Mouse (Mus musculus): ENCODE results near the gene Akt1s1. TPM values are rescaled to one million over a fixed set of nuclear protein-coding genes. Genes with fewer than 3 reads are reported as not detected.
A peak's percentile ranks its signal among the peaks of the same experiment; 100 is the strongest.

Akt1s1 gene
- polyA plus RNA-seq, 1 experiment from 2014 or later, result 88.2 TPM

GRCm38 (mm10) chr7:44849416-44850111 is 773 bp downstream of the Akt1s1 start:
- peak overlapping the region; percentile 97 for H3K27ac ChIP-seq
- ATAC-seq, result peak; percentile 78
- H3K9ac ChIP-seq (replicated peaks), result peak overlapping the region; percentile 86
- peak overlapping the region; percentile 89 for H3K4me2 ChIP-seq (replicated peaks)
- peak overlapping the region; percentile 75 for H3K4me3 ChIP-seq (replicated peaks)
- under 1% methylated on average over 41 of the region's 41 CpGs for WGBS
- peaks cover 40% of the 10 kb centered on the region for H3K36me3 ChIP-seq
- H3K9me3 ChIP-seq, result no peaks in the 10 kb centered on the region
- H3K4me1 ChIP-seq (replicated peaks), result peaks cover 51% of the 10 kb centered on the region
- no peaks in the 10 kb centered on the region for H3K27me3 ChIP-seq

GRCm38 (mm10) chr7:44850146-44850545 is 1.4 kb downstream of the Akt1s1 start:
- H3K36me3 ChIP-seq, result peaks cover 34% of the 10 kb centered on the region
- under 1% methylated on average over 33 of the region's 33 CpGs for WGBS
- no peaks in the 10 kb centered on the region for H3K9me3 ChIP-seq
- no peaks in the 10 kb centered on the region for H3K27me3 ChIP-seq
- H3K4me3 ChIP-seq (replicated peaks), result peak overlapping the region; percentile 75
- peak; percentile 41 for ATAC-seq
- peak overlapping the region; percentile 86 for H3K9ac ChIP-seq (replicated peaks)
- peaks cover 57% of the 10 kb centered on the region for H3K4me1 ChIP-seq (replicated peaks)
- H3K4me2 ChIP-seq (replicated peaks), result peak overlapping the region; percentile 89
- peak overlapping the region; percentile 97 for H3K27ac ChIP-seq

GRCm38 (mm10) chr7:44850789-44851624 is 2.2 kb downstream of the Akt1s1 start:
- peak overlapping the region; percentile 86 for H3K9ac ChIP-seq (replicated peaks)
- H3K36me3 ChIP-seq, result peaks cover 25% of the 10 kb centered on the region
- peak overlapping the region; percentile 89 for H3K4me2 ChIP-seq (replicated peaks)
- no peaks in the 10 kb centered on the region for H3K9me3 ChIP-seq
- H3K4me3 ChIP-seq (replicated peaks), result peak overlapping the region; percentile 75
- no peak for ATAC-seq
- 83% methylated on average over 8 of the region's 8 CpGs for WGBS
- H3K27me3 ChIP-seq, result no peaks in the 10 kb centered on the region
- H3K27ac ChIP-seq, result peak overlapping the region; percentile 97
- peaks cover 65% of the 10 kb centered on the region for H3K4me1 ChIP-seq (replicated peaks)

GRCm38 (mm10) chr7:44851625-44852234 is 2.9 kb downstream of the Akt1s1 start:
- no peak for ATAC-seq
- 95% methylated on average over 12 of the region's 12 CpGs for whole genome bisulfite sequencing
- H3K27me3 ChIP-seq, result no peaks in the 10 kb centered on the region
- H3K4me3 ChIP-seq (replicated peaks), result peak overlapping the region; percentile 75; the same call in 1 of the 2 replicates
- no peak overlapping the region for H3K9ac ChIP-seq (replicated peaks)
- H3K27ac ChIP-seq, result no peak overlapping the region
- peaks cover 72% of the 10 kb centered on the region for H3K4me1 ChIP-seq (replicated peaks)
- peak overlapping the region; percentile 89; the same call in 1 of the 2 replicates for H3K4me2 ChIP-seq (replicated peaks)
- H3K36me3 ChIP-seq, result peaks cover 18% of the 10 kb centered on the region
- no peaks in the 10 kb centered on the region for H3K9me3 ChIP-seq

- H3K4me1 ChIP-seq (replicated peaks), result peaks cover 68% of the 10 kb centered on the region
- H3K27me3 ChIP-seq, result no peaks in the 10 kb centered on the region
- H3K9ac ChIP-seq (replicated peaks), result no peak overlapping the region
- 89% methylated on average over 36 of the region's 36 CpGs for WGBS
- ATAC-seq, result no peak
- no peak overlapping the region for H3K4me3 ChIP-seq (replicated peaks)
- H3K36me3 ChIP-seq, result peaks cover 16% of the 10 kb centered on the region
- H3K4me2 ChIP-seq (replicated peaks), result no peak overlapping the region
- no peak overlapping the region for H3K27ac ChIP-seq
- H3K9me3 ChIP-seq, result no peaks in the 10 kb centered on the region
Measured at GRCm38 (mm10) chr7:44852259-44853027, 3.7 kb downstream of the Akt1s1 start.

- Histone ChIP-seq H3K4me3 (replicated peaks) (no peak overlapping the region), H3K27me3 (no peaks in the 10 kb centered on the region), H3K27ac (no peak overlapping the region), H3K4me2 (replicated peaks) (no peak overlapping the region), H3K4me1 (replicated peaks) (peaks cover 67% of the 10 kb centered on the region), H3K9ac (replicated peaks) (no peak overlapping the region; the same call in 1 of the 2 replicates), H3K9me3 (no peaks in the 10 kb centered on the region), H3K36me3 (peaks cover 16% of the 10 kb centered on the region)
- WGBS, result 91% methylated on average over 2 of the region's 2 CpGs
- no peak for ATAC-seq
Measured at GRCm38 (mm10) chr7:44853065-44853464, 4.3 kb downstream of the Akt1s1 start.

GRCm38 (mm10) chr7:44853596-44854355 is 5.0 kb downstream of the Akt1s1 start:
- Histone ChIP-seq H3K9ac (replicated peaks) (peak overlapping the region; percentile 76), H3K4me2 (replicated peaks) (peak overlapping the region; percentile 81), H3K4me1 (replicated peaks) (peaks cover 73% of the 10 kb centered on the region), H3K27me3 (no peaks in the 10 kb centered on the region), H3K4me3 (replicated peaks) (peak overlapping the region; percentile 46), H3K27ac (peak overlapping the region; percentile 89), H3K36me3 (peaks cover 16% of the 10 kb centered on the region), H3K9me3 (no peaks in the 10 kb centered on the region)
- WGBS, result 32% methylated on average over 26 of the region's 26 CpGs
- ATAC-seq, result no peak

- Histone ChIP-seq H3K27ac (peak overlapping the region; percentile 89), H3K4me1 (replicated peaks) (peaks cover 75% of the 10 kb centered on the region), H3K27me3 (no peaks in the 10 kb centered on the region), H3K4me3 (replicated peaks) (peak overlapping the region; percentile 46), H3K4me2 (replicated peaks) (peak overlapping the region; percentile 81), H3K9ac (replicated peaks) (peak overlapping the region; percentile 76), H3K9me3 (no peaks in the 10 kb centered on the region), H3K36me3 (peaks cover 16% of the 10 kb centered on the region)
- peak; percentile 4; the same call in 1 of the 2 replicates for ATAC-seq
- 1% methylated on average over 45 of the region's 45 CpGs for WGBS
Measured at GRCm38 (mm10) chr7:44854356-44855031, 5.7 kb downstream of the Akt1s1 start.

- 41% methylated on average over 10 of the region's 10 CpGs for WGBS
- H3K27me3 ChIP-seq, result no peaks in the 10 kb centered on the region
- peaks cover 77% of the 10 kb centered on the region for H3K4me1 ChIP-seq (replicated peaks)
- H3K4me3 ChIP-seq (replicated peaks), result peak overlapping the region; percentile 46
- no peaks in the 10 kb centered on the region for H3K9me3 ChIP-seq
- peaks cover 21% of the 10 kb centered on the region for H3K36me3 ChIP-seq
- no peak for ATAC-seq
- H3K27ac ChIP-seq, result peak overlapping the region; percentile 89
- H3K9ac ChIP-seq (replicated peaks), result peak overlapping the region; percentile 76
- H3K4me2 ChIP-seq (replicated peaks), result peak overlapping the region; percentile 81
Measured at GRCm38 (mm10) chr7:44855036-44855435, 6.2 kb downstream of the Akt1s1 start.

- H3K4me1 ChIP-seq (replicated peaks), result peaks cover 78% of the 10 kb centered on the region
- H3K4me2 ChIP-seq (replicated peaks), result peak overlapping the region; percentile 97
- ATAC-seq, result no peak
- H3K36me3 ChIP-seq, result peaks cover 27% of the 10 kb centered on the region
- H3K27me3 ChIP-seq, result no peaks in the 10 kb centered on the region
- H3K4me3 ChIP-seq (replicated peaks), result peak overlapping the region; percentile 69
- H3K27ac ChIP-seq, result peak overlapping the region; percentile 93
- peak overlapping the region; percentile 83; the same call in 1 of the 2 replicates for H3K9ac ChIP-seq (replicated peaks)
- H3K9me3 ChIP-seq, result no peaks in the 10 kb centered on the region
- WGBS, result 69% methylated on average over 9 of the region's 9 CpGs
Measured at GRCm38 (mm10) chr7:44856265-44856916, 7.6 kb downstream of the Akt1s1 start.
